Mouse (Mus musculus): ENCODE measurements at regions not wholly inside any gene's neighbourhood (a gene's known extent, or its start where the extent isn't known, plus 50 kb on each side); places are given as distances from the start of the nearest gene placed in this dataset.

- TF ChIP-seq RAD21 (IDR thresholded peaks at IDR 0.05; ENCODE audit: low read depth, low read length) = no peak
- no peak for TF ChIP-seq MAFK (IDR thresholded peaks at IDR 0.05; ENCODE audit: borderline replicate concordance, low read depth, low read length)
- no peak for TF ChIP-seq MAX (IDR thresholded peaks at IDR 0.05; ENCODE audit: low read length)
- TF ChIP-seq EP300 (IDR thresholded peaks at IDR 0.05; ENCODE audit: low read depth in 1 of 2, low read length in 2 of 2) = no peak
- no peak for TF ChIP-seq SIN3A (IDR thresholded peaks at IDR 0.05; ENCODE audit: low read length)
- no peak for TF ChIP-seq POLR2A (IDR thresholded peaks at IDR 0.05; ENCODE audit: control insufficient read depth in 1 of 2, insufficient read depth in 1 of 2, low read depth in 1 of 2, low read length in 2 of 2, poor library complexity in 1 of 2)
- TF ChIP-seq RCOR1 (IDR thresholded peaks at IDR 0.05; ENCODE audit: low read depth, low read length) = no peak
- TF ChIP-seq ZKSCAN1 (IDR thresholded peaks at IDR 0.05; ENCODE audit: low read depth, low read length) = no peak
- no peak for TF ChIP-seq JUND (IDR thresholded peaks at IDR 0.05; ENCODE audit: low read depth, low read length)
Measured at GRCm38 (mm10) chr13:31326269-31326851, 229.6 kb upstream of the Foxq1 start.
